Mouse (Mus musculus): ENCODE measurements around the gene Scamp4. TPM values are rescaled to one million over a fixed set of nuclear protein-coding genes. Genes with fewer than 3 reads are reported as not detected.

Gene Scamp4
- polyA plus RNA-seq (2015; fragmentation: Nextera tagmentation; extraction: Ambion mirVana), result 86.1 and 93.0 TPM in 2 replicates

- Histone ChIP-seq H3K9me3 (no peaks in the 10 kb centered on the region), H3K4me2 (peak within 1 kb of the TSS; percentile 86), H3K36me3 (peaks cover 17% of the 10 kb centered on the region), H3K4me3 (replicated peaks) (peak within 1 kb of the TSS; percentile 82), H3K27ac (peak within 1 kb of the TSS; percentile 93), H3K4me1 (peaks cover 18% of the 10 kb centered on the region), H3K27me3 (replicated peaks) (no peaks in the 10 kb centered on the region), H3K9ac (peak within 1 kb of the TSS; percentile 59)
- ATAC-seq (ENCODE audit: insufficient read depth, low FRiP score, low read depth), result peak; percentile 93
- under 1% methylated on average over 53 of the region's 54 CpGs for WGBS
Observed at GRCm38 (mm10) chr10:80602698-80603325, at the start of gene Scamp4, which contains the start of gene Adat3. TSS of gene Scamp4 (plus strand) at chr10:80602872. TSS of gene Adat3 (plus strand) at chr10:80602880.

GRCm38 (mm10) chr10:80553575-80553974, 49.1 kb upstream of the Scamp4 start:
- Histone ChIP-seq H3K4me1 (peaks cover 11% of the 10 kb centered on the region; the same call in 1 of the 2 replicates), H3K27me3 (replicated peaks) (no peaks in the 10 kb centered on the region), H3K4me2 (0 out of 2 replicates have a peak overlapping the region, but pooled peaks have one; percentile 1), H3K36me3 (peaks cover 16% of the 10 kb centered on the region), H3K27ac (no peak overlapping the region), H3K9ac (no peak overlapping the region), H3K4me3 (replicated peaks) (no peak overlapping the region), H3K9me3 (no peaks in the 10 kb centered on the region)
- 75% methylated on average over 8 of the region's 8 CpGs for WGBS
- ATAC-seq (ENCODE audit: insufficient read depth, low FRiP score, low read depth), result peak; percentile 67; the same call in 1 of the 2 replicates

GRCm38 (mm10) chr10:80553997-80554396, 48.7 kb upstream of the Scamp4 start:
- H3K27ac ChIP-seq, result no peak overlapping the region
- H3K4me3 ChIP-seq (replicated peaks), result no peak overlapping the region
- H3K36me3 ChIP-seq, result peaks cover 12% of the 10 kb centered on the region
- H3K9me3 ChIP-seq, result no peaks in the 10 kb centered on the region
- no peak overlapping the region for H3K9ac ChIP-seq
- no peaks in the 10 kb centered on the region for H3K27me3 ChIP-seq (replicated peaks)
- H3K4me1 ChIP-seq, result peaks cover 13% of the 10 kb centered on the region; the same call in 1 of the 2 replicates
- WGBS, result 87% methylated on average over 6 of the region's 6 CpGs
- H3K4me2 ChIP-seq, result 0 out of 2 replicates have a peak overlapping the region, but pooled peaks have one; percentile 1
- ATAC-seq (ENCODE audit: insufficient read depth, low FRiP score, low read depth), result peak; percentile 6; the same call in 1 of the 2 replicates

DNA sequence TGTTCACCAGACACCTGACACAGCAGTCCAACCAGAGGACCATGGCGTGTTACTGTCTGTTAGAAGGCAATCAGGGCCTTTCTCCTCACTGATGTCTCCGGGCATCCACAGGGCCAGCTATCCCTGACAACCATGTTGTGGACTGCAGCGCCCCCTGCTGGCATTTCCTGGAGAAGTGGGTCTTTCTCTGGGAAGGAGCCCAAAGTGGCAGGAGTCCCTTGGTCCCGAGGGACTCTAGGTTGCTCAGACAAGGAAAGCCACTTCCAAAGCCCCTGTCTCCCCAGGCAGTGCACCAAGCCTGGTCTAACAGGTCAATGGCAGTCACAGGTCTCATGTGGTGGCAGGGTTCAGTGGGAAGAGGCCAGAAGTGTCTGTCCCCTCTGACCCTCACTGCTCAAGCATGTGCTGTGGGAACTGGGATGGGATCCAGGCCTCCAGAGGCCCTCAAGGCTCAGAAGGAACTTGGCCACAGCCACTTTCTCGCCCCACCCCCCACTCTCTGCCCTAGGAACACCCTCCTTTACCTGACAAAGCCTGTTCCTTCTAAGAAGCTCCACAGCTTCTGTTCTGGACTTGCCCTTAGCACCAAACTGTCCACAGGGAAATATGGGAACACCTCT, 45.2 kb upstream of the Scamp4 start:
- Histone ChIP-seq H3K4me2 (peak overlapping the region; percentile 16), H3K9me3 (no peaks in the 10 kb centered on the region), H3K4me3 (replicated peaks) (no peak overlapping the region), H3K27me3 (replicated peaks) (no peaks in the 10 kb centered on the region), H3K36me3 (no peaks in the 10 kb centered on the region), H3K27ac (no peak overlapping the region), H3K9ac (no peak overlapping the region), H3K4me1 (peaks cover 35% of the 10 kb centered on the region)
- 32% methylated on average over 5 of the region's 5 CpGs for WGBS
- no peak for ATAC-seq (ENCODE audit: insufficient read depth, low FRiP score, low read depth)

- 85% methylated on average over 7 of the region's 7 CpGs for WGBS
- Histone ChIP-seq H3K27ac (no peak overlapping the region), H3K4me3 (replicated peaks) (no peak overlapping the region), H3K4me1 (peaks cover 37% of the 10 kb centered on the region), H3K9ac (no peak overlapping the region), H3K9me3 (no peaks in the 10 kb centered on the region), H3K27me3 (replicated peaks) (no peaks in the 10 kb centered on the region), H3K4me2 (peak overlapping the region; percentile 25), H3K36me3 (no peaks in the 10 kb centered on the region)
- no peak for ATAC-seq (ENCODE audit: insufficient read depth, low FRiP score, low read depth)
Observed at GRCm38 (mm10) chr10:80559431-80559830, 43.2 kb upstream of the Scamp4 start.

DNA sequence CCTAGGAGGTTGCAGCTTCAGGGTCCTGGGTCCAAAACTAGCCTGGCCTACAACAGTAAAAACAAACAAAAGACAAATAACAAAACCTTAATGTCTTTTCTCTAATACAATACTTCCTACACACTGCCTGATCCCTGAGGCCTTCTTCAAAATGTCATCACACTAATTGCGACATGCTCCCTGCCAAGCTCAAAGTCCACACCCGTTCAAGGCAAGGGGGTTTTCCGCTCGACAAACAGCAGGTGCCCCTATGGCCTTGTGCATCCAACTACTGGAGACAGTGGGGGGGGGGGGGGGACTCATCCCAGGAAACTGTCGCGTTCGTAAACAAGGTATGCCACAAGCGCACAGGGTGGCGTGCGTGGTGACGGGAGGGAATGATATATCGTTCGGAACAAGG, 42.1 kb upstream of the Scamp4 start:
- Histone ChIP-seq H3K4me2 (peak overlapping the region; percentile 76), H3K27me3 (replicated peaks) (no peaks in the 10 kb centered on the region), H3K9me3 (no peaks in the 10 kb centered on the region), H3K9ac (peak overlapping the region; percentile 99), H3K36me3 (no peaks in the 10 kb centered on the region), H3K4me1 (peaks cover 38% of the 10 kb centered on the region), H3K27ac (0 out of 2 replicates have a peak overlapping the region, but pooled peaks have one; percentile 94), H3K4me3 (replicated peaks) (peak overlapping the region; percentile 87)
- ATAC-seq (ENCODE audit: insufficient read depth, low FRiP score, low read depth), result no peak
- under 1% methylated on average over 13 of the region's 13 CpGs for WGBS

- H3K9ac ChIP-seq, result peak within 1 kb of the TSS; percentile 99
- H3K9me3 ChIP-seq, result no peaks in the 10 kb centered on the region
- H3K36me3 ChIP-seq, result no peaks in the 10 kb centered on the region
- peak; percentile 81 for ATAC-seq (ENCODE audit: insufficient read depth, low FRiP score, low read depth)
- H3K4me2 ChIP-seq, result peak within 1 kb of the TSS; percentile 76
- WGBS, result under 1% methylated on average over 72 of the region's 72 CpGs
- peak within 1 kb of the TSS; percentile 87 for H3K4me3 ChIP-seq (replicated peaks)
- no peaks in the 10 kb centered on the region for H3K27me3 ChIP-seq (replicated peaks)
- H3K27ac ChIP-seq, result peak within 1 kb of the TSS; percentile 94
- peaks cover 38% of the 10 kb centered on the region for H3K4me1 ChIP-seq
Observed at GRCm38 (mm10) chr10:80561116-80561944, 41.3 kb upstream of the Scamp4 start, which contains the start of gene Rexo1. TSS of gene Rexo1 (minus strand) at chr10:80561560.

DNA sequence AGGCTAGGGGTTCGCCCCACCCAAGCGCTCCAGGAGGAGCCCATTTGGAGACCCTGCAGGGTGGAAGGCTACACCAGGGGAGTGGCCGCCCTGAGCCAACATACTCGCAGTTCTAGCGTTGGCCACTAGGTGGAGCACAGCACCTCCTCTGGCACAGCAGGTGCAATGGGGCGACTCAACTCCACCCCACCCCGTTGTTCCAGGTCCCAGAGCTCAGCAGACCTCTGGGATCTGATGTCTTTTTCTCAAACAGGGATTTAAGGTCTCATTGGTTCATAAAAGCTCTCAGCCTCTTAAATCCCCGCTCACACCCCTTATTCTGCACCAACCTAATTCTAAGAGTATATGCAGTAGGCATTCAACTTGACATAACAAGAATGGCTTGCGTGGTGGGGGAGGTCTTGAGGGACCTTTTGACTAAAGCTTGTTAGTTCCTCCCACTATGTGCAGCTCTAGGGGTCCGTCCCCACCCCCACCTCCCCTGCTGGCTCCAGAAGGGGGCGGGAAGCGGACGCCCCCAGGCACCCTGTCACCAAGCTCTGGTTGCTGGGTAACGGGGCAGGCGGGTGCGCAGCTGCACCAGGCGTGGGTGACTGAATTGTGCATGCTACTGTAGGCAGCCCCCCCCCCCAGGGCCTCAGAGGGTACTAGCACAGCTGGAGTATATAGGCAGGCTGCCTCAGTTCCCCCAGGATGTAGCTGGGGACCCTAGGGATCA, 36.1 kb upstream of the Scamp4 start:
- Histone ChIP-seq H3K9ac (no peak overlapping the region), H3K4me2 (no peak overlapping the region), H3K36me3 (peaks cover 15% of the 10 kb centered on the region), H3K27ac (no peak overlapping the region), H3K27me3 (replicated peaks) (no peaks in the 10 kb centered on the region), H3K9me3 (no peaks in the 10 kb centered on the region), H3K4me3 (replicated peaks) (no peak overlapping the region), H3K4me1 (peaks cover 39% of the 10 kb centered on the region)
- 0 out of 2 replicates have a peak, but pooled peaks have one; percentile 21 for ATAC-seq (ENCODE audit: insufficient read depth, low FRiP score, low read depth)
- WGBS, result 27% methylated on average over 17 of the region's 17 CpGs

DNA sequence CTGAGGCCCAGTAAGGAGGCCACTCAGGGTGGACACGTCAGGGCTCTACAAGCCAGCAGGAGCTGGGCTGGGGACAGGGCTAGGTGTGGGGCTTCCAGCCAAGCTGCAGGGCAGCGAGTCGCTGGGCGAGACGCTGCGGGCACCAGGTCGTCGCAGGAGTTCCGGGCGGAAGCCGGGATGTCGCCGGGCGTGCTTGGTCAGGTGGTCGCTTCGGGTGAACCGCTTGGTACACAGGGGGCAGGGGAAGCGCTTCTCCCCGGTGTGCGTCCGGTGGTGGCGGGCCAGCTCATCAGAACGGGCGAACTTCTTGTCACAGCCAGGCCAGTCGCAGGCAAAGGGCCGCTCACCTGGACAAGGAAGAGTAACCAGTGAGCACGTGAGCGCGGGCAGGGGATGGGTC, 33.8 kb upstream of the Scamp4 start:
- Histone ChIP-seq H3K4me2 (no peak overlapping the region), H3K27ac (no peak overlapping the region), H3K9ac (no peak overlapping the region), H3K4me1 (peaks cover 46% of the 10 kb centered on the region), H3K36me3 (peaks cover 15% of the 10 kb centered on the region), H3K4me3 (replicated peaks) (no peak overlapping the region), H3K27me3 (replicated peaks) (no peaks in the 10 kb centered on the region), H3K9me3 (no peaks in the 10 kb centered on the region)
- 93% methylated on average over 29 of the region's 29 CpGs for WGBS
- ATAC-seq (ENCODE audit: insufficient read depth, low FRiP score, low read depth), result no peak

DNA sequence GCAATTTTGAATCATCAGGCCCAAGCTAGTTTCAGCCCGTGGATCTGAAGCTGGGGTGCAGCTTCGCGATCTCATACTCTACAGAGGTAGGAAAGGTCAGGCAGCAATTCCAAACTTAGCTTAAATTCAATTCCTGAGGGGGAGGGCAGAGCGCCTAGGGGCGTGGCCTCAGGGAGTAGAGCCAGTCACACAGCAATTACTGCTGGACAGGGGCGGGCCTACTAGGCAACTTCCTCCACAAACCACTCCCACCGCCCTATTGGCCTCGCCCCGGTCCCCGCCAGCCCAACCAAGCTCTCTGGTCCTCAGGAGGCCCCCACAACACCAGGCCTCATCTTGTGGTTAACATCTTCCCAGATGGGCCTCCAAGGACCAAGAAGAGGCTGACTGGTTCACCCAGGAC, 33.0 kb upstream of the Scamp4 start:
- Histone ChIP-seq H3K4me1 (peaks cover 51% of the 10 kb centered on the region), H3K4me3 (replicated peaks) (peak overlapping the region; percentile 16; the same call in 1 of the 2 replicates), H3K4me2 (peak overlapping the region; percentile 49), H3K9ac (no peak overlapping the region), H3K36me3 (peaks cover 15% of the 10 kb centered on the region), H3K9me3 (no peaks in the 10 kb centered on the region), H3K27ac (0 out of 2 replicates have a peak overlapping the region, but pooled peaks have one; percentile 2), H3K27me3 (replicated peaks) (no peaks in the 10 kb centered on the region)
- 34% methylated on average over 10 of the region's 10 CpGs for WGBS
- peak; percentile 70 for ATAC-seq (ENCODE audit: insufficient read depth, low FRiP score, low read depth)

DNA sequence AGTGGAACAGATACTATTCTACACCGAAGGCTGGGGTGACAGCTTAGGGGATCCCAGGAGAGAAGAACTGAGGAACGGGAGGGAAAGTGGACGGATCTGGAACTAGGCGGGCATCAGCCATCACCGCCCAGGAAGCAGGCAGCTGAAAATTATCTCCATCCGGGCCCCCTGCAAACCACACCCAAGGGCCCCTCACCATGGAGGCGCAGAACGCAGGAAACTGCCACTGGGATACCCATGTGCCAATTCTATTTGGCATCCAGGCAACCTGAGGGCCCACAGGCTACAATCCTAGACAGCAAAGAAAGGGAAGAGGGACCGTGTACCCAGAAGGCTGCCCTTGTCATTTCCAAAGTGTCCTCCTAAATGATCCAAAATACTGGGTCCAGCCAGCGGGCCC, 32.3 kb upstream of the Scamp4 start:
- 79% methylated on average over 10 of the region's 10 CpGs for WGBS
- Histone ChIP-seq H3K9me3 (no peaks in the 10 kb centered on the region), H3K4me2 (peak overlapping the region; percentile 49), H3K4me1 (peaks cover 57% of the 10 kb centered on the region), H3K9ac (no peak overlapping the region), H3K36me3 (peaks cover 15% of the 10 kb centered on the region), H3K4me3 (replicated peaks) (peak overlapping the region; percentile 16; the same call in 1 of the 2 replicates), H3K27me3 (replicated peaks) (no peaks in the 10 kb centered on the region), H3K27ac (peak overlapping the region; percentile 2; the same call in 1 of the 2 replicates)
- ATAC-seq (ENCODE audit: insufficient read depth, low FRiP score, low read depth), result no peak
